Mouse (Mus musculus): ENCODE measurements around the gene Cmss1.

- TF ChIP-seq CTCF (IDR thresholded peaks at IDR 0.05; ENCODE audit: low read depth) = no peak
- TF ChIP-seq EP300 (optimal IDR thresholded peaks at IDR 0.05) = no peak
Observed at GRCm38 (mm10) chr16:57437523-57438287, 169.0 kb downstream of the Cmss1 start.

Measured in stomach, postnatal 0 days (tissue).